Mouse (Mus musculus) small intestine, adult 2 months (tissue): ENCODE data around the gene Bola1. TPM values are rescaled to one million over a fixed set of nuclear protein-coding genes. Genes with fewer than 3 reads are reported as not detected.

Source experiments
- H3K27ac ChIP-seq: fragments of 200-500 bp; 2 replicates; pipeline ENCODE4 v1.5.1; 2012; ENCODE audit warnings: low read depth, low read length, control low read depth, inconsistent platforms; ENCODE audit not compliant: insufficient read depth
- H3K27me3 ChIP-seq: fragments of 200-500 bp; 2 replicates; pipeline ENCODE4 v1.6.1; 2012; ENCODE audit warnings: mild to moderate bottlenecking, moderate library complexity, low read length, inconsistent platforms; ENCODE audit not compliant: control insufficient read depth, insufficient read depth
- H3K36me3 ChIP-seq: fragments of 200-500 bp; 2 replicates; pipeline ENCODE4 v1.6.1; 2012; ENCODE audit warnings: mild to moderate bottlenecking, low read length, control low read depth, inconsistent platforms; ENCODE audit not compliant: control insufficient read depth, insufficient read depth
- H3K4me1 ChIP-seq: fragments of 200-500 bp; 2 replicates; pipeline ENCODE4 v1.6.1; 2012; ENCODE audit warnings: low read length, inconsistent platforms, mixed read lengths; ENCODE audit not compliant: control insufficient read depth, insufficient read depth, insufficient read length
- H3K4me3 ChIP-seq: fragments of 200-500 bp; 2 replicates; pipeline ENCODE4 v1.5.1; 2012; ENCODE audit warnings: low read depth, mild to moderate bottlenecking, control low read depth, inconsistent platforms, low read length, moderate library complexity
- CTCF ChIP-seq: fragments of 200-500 bp; IDR thresholded peaks from 2 replicates; pipeline ENCODE4 v1.5.1; 2012; ENCODE audit warnings: low read depth, mild to moderate bottlenecking, control low read depth, inconsistent platforms, low read length, moderate library complexity, mixed read lengths; ENCODE audit not compliant: insufficient replicate concordance, insufficient read length; ENCODE audit errors: extremely low read depth
- POLR2A ChIP-seq: fragments of 200-500 bp; IDR thresholded peaks from 2 replicates; pipeline ENCODE4 v1.6.1; 2012; ENCODE audit warnings: low read depth, mild to moderate bottlenecking, control low read depth, inconsistent platforms, low read length, moderate library complexity
- WGBS: fragments of 180-500 bp; shearing (Covaris S2); methylation state at CpG from one replicate; pipeline ENCODE4 v1.1.7; 2018; 5-methylcytosine and 5-hydroxymethylcytosine counted together
- polyA plus RNA-seq: library from polyadenylated mRNA; depleted of rRNA; stranded (reverse); fragments of >200 nt; gene quantifications from 2 replicates; pipeline ENCODE4 v1.2.3, GENCODE M21; 2012

Gene Bola1
- polyA plus RNA-seq, 1 experiment = 66.0 TPM

DNA sequence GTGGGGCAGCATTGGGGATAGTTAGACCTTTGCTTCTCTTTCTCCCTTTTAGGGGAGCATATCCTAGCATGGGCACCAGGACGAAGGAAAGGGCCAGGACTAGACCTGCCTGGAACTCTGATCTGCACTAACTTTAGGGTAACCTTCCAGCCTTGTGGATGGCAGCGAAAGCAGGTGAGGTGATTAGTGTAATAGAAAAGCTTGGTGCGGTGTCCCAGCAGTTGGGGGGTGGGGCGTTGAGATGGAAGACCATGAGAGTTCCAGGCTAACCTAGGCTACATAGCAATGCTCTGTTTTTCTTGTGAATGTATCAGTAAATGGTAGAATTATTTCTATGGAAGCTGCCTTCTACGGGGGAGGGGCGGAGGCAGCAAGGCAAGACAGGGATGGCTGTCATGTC, 56.5 kb downstream of the Bola1 start:
- no peaks in the 10 kb centered on the region for H3K36me3 ChIP-seq
- peak overlapping the region; percentile 52 for H3K4me3 ChIP-seq
- TF ChIP-seq CTCF (no peak), POLR2A (no peak)
- peaks cover 18% of the 10 kb centered on the region; the same call in 1 of the 2 replicates for H3K4me1 ChIP-seq
- 90% methylated on average over 6 of the region's 6 CpGs for WGBS
- H3K27me3 ChIP-seq = no peaks in the 10 kb centered on the region
- H3K27ac ChIP-seq = no peak overlapping the region

GRCm38 (mm10) chr3:96161869-96162840, 57.4 kb downstream of the Bola1 start, which contains the start of gene Mtmr11:
Mtmr11 (plus strand) TSS chr3:96162004.
- Histone ChIP-seq H3K27ac (peak within 1 kb of the TSS; percentile 100), H3K4me3 (peak within 1 kb of the TSS; percentile 74), H3K27me3 (no peaks in the 10 kb centered on the region), H3K36me3 (no peaks in the 10 kb centered on the region), H3K4me1 (peaks cover 18% of the 10 kb centered on the region; the same call in 1 of the 2 replicates)
- 8% methylated on average over 16 of the region's 16 CpGs for WGBS
- TF ChIP-seq POLR2A (no peak), CTCF (no peak)

DNA sequence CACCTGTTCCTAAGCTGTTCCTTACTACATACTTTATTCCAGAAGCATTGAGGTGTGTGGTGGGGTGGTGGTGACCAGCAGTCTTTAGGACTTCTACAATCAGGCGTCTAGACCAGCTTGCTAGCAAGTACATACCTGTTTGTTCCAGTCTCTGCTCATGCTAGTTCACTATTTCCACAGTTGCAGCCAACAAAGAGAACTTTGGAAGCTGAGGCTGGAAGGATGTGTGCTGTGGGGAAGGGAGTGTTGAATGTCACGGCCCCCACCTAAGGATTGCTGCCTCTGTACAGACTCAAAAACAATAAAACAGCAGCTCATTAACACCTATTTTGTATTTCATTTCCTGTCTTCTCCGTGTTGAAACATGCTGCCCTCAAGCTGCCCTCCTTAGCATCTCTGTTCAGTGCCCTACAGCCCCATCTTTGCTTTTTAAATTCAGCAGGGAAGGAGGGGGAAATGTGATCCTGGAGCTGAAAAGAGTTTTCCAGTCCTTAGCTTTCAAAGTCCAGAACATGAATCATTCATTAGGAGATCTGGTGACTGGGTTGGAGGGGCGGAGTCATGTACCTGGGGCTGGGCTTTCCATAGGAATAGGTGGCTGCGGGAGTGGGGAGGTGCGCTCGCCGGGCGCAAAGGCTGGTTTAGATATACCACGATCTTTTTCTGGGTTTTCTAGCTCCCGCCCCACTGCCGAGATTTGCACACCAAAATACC, 58.5 kb downstream of the Bola1 start:
- under 1% methylated on average over 12 of the region's 12 CpGs for WGBS
- peak overlapping the region; percentile 100 for H3K27ac ChIP-seq
- TF ChIP-seq POLR2A (peak; percentile 82), CTCF (no peak)
- H3K4me1 ChIP-seq = peaks cover 18% of the 10 kb centered on the region; the same call in 1 of the 2 replicates
- peak overlapping the region; percentile 74 for H3K4me3 ChIP-seq
- H3K27me3 ChIP-seq = no peaks in the 10 kb centered on the region
- H3K36me3 ChIP-seq = peaks cover 1% of the 10 kb centered on the region; the same call in 1 of the 2 replicates

GRCm38 (mm10) chr3:96160222-96160802, 59.2 kb downstream of the Bola1 start:
- Histone ChIP-seq H3K4me1 (peaks cover 18% of the 10 kb centered on the region; the same call in 1 of the 2 replicates), H3K27ac (peak overlapping the region; percentile 100), H3K4me3 (peak overlapping the region; percentile 34; the same call in 1 of the 2 replicates), H3K36me3 (peaks cover 8% of the 10 kb centered on the region), H3K27me3 (no peaks in the 10 kb centered on the region)
- 10% methylated on average over 4 of the region's 4 CpGs for WGBS
- TF ChIP-seq POLR2A = no peak
- no peak for TF ChIP-seq CTCF

DNA sequence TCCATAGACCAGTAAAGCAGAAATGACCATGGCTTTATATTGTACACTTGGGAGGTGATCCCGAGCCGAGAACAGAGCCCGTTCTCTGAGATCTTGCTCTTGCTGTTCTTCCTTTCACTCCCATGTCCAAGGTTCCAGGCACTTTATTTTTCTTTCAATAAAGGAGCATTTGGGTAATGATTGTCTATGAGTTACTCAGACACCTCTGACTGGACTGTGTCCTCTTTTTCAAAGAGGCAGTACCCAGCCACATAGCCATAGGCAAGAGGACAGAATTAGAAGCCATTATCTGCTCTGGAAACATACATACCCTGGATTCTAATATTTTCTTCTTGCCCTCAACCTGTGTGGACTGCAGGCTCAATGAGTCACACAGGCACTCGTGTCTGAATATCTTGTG, 59.7 kb downstream of the Bola1 start:
- Histone ChIP-seq H3K27me3 (no peaks in the 10 kb centered on the region), H3K4me3 (no peak overlapping the region), H3K27ac (peak overlapping the region; percentile 100), H3K36me3 (peaks cover 10% of the 10 kb centered on the region), H3K4me1 (peaks cover 15% of the 10 kb centered on the region; the same call in 1 of the 2 replicates)
- TF ChIP-seq POLR2A = no peak
- no peak for TF ChIP-seq CTCF
- WGBS = 16% methylated on average over 4 of the region's 4 CpGs

GRCm38 (mm10) chr3:96155501-96155900, 64.0 kb downstream of the Bola1 start:
- Histone ChIP-seq H3K4me1 (peaks cover 8% of the 10 kb centered on the region; the same call in 1 of the 2 replicates), H3K27ac (no peak overlapping the region), H3K36me3 (peaks cover 50% of the 10 kb centered on the region), H3K27me3 (no peaks in the 10 kb centered on the region), H3K4me3 (no peak overlapping the region)
- 86% methylated on average over 8 of the region's 8 CpGs for WGBS
- TF ChIP-seq CTCF = no peak
- no peak for TF ChIP-seq POLR2A
